Mouse (Mus musculus): Measurements from ENCODE around the gene Kdm4a.

GRCm38 (mm10) chr4:118101497-118101896, 78.3 kb downstream of the Kdm4a start:
- TF ChIP-seq CTCF (IDR thresholded peaks at IDR 0.05) (no peak), EP300 (IDR thresholded peaks at IDR 0.05) (no peak)
